Mouse (Mus musculus) 3T3-L1 (cell line): ENCODE data around the gene Unc80.
A peak's percentile ranks its signal among the peaks of the same experiment; 100 is the strongest.

ENCODE experiments used
- DNase-seq: peaks from one replicate; pipeline ENCODE4 v3.0.0-alpha.2; 2015; ENCODE audit warnings: low read depth, low spot score

Gene Unc80

DNA sequence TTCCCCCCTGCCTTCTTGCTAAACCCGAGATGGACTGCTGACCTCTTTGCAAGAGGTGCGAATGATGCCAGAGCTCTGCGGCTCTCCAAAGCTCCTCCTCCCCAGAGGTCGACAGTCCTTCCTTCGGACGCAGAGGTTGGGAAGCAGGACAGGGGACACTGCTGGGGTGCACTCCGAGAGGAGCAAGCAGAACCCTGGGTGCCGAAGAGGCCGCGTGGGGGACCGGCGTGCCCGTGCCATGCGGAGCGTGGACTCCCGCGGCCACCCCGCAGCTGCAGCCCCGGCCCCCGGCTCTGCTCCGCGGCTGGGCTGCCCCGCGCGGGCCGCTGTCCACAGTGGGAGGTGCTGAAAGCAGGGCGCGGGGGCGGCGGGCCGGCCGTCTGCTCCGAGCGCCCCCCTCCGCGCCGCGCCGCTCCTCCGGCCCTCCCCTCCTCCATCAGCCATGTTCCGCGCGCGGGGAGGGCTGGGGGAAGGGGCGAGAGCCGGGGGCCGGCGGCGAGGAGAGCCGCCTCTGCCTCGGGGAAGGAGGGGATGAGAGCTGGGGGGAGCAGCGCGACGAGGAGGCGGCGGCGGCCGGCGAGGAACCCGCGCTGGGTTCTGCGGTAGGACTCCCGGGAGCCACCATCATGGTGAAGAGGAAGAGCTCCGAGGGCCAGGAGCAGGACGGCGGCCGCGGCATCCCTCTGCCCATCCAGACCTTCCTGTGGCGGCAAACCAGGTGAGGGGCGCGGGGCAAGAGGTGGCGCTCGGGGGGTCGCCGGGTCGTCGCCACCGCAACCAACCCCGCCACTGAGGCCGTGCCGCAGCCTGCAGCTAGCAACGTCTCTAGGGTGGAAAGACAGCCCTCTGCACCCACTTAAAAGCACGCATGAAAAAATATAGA is at the start of gene Unc80:
Gene Unc80, plus strand, starts transcription at position 547 of the 883 bp plus-strand sequence.
- no peak for DNase-seq

DNA sequence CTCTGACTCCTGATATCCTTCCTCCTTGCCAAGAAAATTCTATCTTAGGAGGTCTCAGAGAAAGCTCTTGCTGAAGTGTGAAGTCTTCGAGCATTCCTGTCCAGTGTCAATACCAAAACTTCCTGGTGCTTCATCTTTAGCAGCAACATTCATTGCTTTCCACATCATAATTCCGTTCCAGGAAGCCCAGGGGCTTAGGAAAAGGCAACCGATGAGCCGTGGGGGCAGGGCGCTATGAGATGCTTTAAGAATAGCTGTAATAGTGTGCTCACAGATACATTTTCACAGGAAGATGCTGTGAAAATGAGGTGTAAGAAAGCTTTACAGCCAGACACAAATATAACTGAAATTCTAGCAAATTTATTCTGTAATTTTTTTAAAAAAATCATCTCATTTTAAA is 42.1 kb upstream of the Unc80 start:
- DNase-seq: no peak

DNA sequence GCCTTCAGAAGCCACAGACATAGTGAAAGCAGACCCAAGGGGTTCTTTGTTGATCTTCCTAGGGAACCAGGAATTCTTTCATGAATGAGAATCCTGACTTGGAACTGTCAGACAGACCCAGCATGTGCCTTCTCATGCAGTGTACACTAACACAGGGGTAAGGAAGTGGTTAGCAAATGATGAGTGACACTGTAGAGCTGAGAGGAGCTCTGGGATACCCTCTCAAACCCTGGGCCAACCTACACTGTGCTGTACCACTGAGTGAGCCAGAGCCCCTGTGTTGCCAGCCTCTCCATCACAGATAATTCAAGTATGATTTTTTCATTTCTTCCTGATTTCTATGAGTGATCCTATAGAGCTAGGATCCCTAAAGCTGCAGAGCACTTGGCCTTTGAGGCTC is 37.2 kb upstream of the Unc80 start:
- DNase-seq: no peak

DNA sequence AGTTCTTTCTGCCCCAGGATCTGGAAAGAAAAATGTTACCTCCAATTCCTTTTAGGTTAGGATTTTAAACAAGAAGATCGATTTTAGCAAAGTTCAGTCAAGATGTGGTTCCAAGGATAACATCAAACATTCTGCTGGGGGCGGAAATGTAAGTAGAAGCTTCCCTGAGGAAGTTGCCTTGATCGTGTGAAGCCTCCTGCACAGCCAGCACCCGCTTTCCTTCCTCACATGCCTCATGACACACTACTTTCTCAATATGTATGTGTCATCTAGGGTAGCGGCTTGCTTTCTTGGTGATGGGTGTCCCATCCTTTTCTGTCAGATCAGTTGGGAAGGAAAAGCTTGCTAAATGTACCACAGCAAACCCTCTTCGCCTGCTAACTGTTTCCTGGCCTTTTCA is 36.7 kb upstream of the Unc80 start:
- no peak for DNase-seq

DNA sequence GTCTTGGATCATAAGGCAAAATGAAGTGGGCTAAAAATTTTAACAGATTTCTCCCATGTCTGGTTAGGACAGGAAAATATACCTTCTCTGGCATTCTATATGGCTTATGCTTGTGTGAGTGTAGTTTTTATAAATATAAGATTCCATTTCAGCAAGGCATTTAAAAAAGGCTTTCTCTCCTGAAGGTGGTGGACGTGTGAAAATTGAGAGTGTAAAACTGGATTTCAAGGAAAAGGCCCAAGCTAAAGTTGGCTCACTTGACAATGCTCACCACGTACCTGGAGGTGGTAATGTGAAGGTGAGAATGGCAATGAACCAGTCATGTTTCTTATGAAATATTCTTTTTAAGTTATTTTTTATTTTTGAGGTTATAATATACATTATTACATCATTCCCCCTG is 30.1 kb upstream of the Unc80 start:
- no peak for DNase-seq

DNA sequence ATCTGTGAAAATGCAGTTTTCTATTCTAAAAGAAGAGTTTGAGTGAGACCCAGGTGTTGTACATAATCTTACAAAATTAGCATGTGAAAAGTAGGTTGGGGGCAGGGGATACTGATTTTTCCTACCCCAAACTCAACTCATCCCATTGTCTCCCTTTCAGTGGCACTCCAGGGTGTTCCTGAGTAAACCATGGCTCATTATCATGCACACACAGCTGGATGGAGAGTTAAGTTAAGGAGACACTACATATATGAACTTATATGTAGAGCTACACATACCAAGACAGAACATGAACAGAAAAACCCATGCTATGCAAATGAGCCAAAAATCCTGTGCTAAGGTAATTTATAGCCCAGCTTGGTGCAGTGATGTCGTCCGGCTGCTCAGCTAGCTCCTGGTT is 25.2 kb upstream of the Unc80 start:
- DNase-seq: no peak

DNA sequence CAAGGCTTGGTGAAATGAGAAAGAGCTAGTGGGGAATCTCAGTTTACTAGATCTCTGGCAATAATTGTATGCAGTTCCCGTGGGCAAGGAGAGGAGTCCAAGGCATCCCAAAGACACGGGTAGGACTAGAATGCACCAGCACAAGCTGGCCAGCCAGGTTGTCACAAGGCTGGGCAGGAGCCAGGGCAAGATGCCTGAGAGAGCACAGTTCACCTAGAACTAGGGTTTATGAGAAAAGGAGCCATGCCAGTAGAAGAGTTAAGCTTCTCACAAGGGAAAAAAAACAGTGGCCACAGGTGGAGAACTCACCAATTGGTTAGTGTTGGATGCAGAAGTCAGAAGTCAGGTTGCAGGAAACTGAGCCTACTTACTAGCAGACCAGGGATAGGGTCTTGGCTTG is 18.7 kb upstream of the Unc80 start:
- DNase-seq: no peak

DNA sequence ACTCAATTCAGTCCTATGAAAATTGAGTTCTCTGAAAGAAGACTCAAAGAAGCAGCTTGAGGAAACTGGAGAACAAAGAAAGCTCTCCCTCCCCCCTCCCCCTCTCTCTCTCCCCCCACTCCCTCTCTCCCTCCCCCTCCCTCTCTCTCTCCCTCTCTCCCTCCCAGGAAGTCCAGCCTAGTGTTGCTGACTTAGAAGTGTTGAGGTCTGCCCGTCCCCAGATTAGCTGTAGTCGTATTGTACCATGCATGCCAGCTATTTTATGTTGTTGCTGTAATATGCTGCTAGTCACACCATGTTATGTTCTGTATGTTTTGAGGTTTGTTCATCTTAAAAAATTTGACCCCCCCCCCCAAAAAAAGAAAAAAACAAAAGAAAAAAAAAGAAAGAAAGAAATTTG is 11.6 kb upstream of the Unc80 start:
- DNase-seq: no peak

DNA sequence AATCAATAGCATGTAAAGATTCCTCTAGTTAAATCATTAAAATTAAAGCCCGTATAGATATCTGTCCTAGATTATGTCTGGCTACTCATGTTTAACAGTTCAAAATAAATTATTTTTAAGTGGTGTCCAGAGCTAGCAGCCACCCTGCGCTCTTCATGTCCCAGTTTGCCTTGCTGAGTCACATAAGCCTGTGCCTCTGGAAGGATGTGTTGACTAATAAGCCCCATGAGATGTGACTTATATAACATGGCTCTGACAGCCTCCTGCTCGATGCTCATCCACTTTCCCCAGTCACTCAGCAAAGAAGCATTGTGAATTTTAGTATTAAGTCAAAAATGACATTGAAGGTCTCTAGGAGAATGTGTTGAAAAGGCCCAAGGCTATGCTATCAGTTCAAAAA is 10.4 kb upstream of the Unc80 start:
- DNase-seq: peak; percentile 14

DNA sequence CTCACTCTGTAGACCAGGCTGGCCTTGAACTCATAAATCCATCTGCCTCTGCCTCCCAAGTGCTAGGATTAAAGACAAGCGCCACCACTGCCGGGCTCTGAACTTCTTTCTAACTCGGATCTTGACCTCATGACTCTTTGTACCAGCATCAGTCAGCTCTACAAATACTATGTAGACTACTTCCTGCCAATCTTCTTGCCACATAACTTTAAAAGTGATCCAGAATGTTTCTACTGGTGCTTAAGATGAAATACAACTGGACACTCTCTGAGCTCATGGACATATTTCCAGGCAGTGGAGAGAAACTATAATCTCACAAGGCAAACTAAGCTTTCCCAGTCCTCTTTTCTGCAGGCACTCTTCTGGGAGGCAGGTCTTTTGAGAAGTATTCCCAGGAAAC is 8.8 kb upstream of the Unc80 start:
- no peak for DNase-seq

DNA sequence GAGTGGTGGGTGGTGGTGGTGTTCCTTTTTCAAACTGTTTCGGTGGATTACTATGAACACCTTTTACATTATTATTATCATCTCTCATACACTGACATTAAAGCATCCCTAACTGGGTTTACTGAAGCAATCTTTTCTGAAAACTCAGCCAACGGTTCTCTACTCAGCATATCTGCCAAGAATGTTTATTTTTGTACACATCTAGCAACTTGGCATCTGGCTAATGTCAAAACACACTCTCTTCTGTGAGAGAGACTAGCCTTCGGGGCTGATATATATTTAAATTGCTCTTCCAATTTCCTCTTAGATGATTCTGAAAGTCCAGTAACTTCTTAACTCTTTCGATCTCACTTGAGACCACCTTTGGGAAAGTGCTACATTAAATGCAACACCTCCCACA is 7.3 kb upstream of the Unc80 start:
- DNase-seq: no peak

DNA sequence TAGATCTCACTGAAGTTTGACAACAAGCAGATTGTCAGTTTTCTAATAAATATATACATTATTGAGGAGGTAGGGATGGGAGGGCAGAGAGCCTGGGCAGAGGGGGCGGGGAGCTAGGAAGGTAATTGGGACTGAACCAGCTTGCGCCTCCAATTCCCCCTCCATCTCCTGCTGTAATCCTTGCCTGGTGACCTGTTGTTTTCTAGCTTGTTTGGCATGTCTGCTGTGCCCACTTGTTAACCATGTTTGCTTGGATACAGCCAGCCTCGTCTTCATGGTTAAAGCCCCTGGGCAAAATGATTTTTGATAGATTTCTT is 495 bp downstream of the Unc80 start:
- DNase-seq: no peak

DNA sequence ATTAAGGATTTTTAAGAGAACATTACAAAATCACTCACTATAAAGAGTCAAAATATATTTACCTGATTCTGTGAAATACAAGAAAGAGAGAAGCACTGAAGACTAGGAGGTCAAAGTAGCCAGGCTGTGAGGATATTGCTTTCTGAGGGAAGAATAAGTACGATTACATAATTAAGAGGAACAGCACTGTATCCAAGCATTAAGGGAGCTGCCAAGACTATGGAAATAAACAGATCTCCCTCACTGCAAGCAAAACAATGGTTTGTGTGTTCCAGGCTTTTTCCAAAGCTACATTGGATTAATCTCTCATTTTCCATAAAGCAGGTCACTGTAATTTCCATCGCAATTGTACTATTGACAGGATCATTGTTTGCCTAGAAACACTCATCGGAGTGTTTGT is 14.6 kb downstream of the Unc80 start:
- no peak for DNase-seq

DNA sequence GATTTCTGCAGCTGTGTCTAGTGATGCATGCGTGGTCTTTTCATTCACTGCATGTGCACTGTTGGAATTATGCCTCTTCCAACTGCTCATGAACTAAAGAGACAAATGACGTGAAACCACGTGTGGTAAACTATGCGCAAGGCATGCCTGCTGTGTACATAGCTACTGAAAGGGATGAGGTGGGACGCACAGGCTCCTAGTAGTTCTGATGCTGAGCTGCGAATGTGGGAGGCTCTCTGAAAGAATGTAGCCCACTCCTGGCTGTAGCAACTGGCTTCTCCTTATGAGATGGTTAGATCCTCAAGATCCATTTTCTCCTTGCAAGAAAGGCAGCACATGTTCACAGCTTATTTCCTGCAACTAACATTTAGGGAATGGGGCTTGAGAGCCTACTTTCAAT is 24.9 kb downstream of the Unc80 start:
- no peak for DNase-seq

DNA sequence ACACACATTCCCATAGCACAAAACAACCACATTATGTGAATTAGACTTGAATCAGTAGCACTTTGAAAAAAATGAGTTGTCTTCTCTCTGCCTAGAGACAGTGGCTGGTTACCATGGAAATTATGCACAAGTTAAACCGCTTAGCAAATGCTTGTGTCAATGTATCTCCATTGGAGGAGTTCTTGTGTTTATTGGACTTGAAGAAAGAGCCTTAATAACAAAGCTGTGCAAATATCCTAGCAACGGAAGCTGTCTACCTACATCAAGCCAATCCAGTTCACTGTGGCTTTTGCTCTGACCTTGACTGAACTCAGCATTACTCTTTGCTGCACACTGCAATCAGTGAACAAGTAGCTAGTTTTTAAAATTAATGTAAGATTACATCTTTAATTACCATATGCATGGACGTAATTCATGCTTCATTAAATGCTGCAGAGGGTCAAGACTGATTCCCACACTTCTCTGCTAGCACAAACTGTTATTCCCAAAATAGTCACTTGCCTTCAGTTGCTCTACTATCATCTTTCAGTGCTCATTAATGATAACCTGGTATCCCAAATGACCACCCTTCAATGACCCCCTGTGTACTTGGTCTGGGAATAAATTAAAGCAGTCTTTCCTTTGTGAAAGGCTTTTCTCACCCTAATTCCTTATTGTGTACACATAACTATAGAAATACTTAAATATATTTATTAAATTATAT is 27.3 kb downstream of the Unc80 start:
- no peak for DNase-seq

DNA sequence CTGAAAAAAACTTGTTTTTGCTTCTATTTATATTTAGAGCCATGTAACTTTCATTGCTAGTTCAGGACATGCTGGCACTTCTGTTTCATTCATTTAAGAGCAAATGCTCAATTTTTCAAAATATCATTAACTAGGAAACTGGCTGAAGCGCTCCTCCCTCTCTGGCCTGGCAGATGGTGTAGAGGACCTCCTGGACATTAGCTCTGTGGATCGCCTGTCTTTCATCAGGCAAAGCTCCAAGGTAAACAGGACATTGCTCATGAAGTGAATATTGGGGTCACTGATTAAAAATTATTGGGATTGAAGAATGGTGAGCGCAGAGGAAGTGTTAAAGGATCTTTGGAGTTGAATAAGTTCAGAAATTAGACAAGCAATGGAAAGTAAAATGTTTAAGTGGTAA is 82.6 kb downstream of the Unc80 start:
- no peak for DNase-seq

DNA sequence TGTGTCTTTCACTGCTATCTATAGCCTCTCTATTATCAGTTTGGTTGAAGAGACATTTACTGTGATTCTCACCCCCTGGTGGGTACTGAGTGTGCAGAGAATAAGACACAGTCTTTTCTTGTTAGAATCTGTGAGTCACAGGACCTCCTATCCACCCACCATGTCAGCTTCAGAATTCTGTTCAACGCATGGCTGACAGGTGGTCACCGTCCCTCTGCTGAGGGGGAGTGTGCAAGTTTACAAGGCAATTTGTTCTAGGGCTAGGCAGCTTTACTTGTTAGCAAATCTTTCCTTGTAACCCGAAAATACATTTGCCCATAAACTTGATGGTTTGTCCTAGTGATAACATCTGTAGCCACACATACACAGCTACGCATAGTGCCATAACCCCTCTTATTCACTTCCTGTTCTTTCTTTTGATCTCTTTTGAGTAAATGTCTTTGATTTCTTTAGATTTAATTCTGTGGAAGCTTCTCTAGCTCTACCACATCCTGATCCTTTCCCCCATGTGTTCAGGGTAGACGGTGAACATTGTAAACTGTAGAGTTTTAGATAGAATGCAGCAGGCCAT is 84.3 kb downstream of the Unc80 start:
- no peak for DNase-seq

DNA sequence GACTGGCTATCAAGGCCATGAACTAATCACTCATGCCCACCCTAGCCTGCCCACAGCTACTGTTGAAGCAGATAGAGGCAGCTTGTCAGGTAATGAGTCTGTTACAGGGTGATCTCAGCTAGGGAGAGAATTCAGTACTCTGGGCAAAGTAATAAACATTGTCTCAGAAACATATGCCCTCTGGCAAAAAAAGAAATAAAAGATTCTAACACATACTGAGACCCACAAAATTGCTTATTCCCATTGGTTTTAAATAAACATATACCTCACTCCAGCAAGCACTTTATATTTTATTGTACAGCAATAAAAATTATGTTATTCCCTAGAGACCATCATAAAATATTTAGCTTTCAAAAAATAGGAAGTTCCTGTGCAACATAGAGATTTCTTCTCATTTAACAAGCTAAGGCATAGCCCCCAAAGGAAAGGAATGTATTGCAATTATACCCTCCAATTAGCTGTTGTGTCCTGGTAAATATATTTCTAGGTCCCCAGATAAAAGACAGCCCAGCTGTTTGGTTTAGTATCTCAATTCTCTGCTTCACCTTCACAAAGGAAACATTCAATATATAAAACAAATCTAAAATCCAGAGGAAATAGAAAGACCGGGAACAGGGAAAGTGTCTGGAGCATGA is 93.6 kb downstream of the Unc80 start:
- DNase-seq: no peak

DNA sequence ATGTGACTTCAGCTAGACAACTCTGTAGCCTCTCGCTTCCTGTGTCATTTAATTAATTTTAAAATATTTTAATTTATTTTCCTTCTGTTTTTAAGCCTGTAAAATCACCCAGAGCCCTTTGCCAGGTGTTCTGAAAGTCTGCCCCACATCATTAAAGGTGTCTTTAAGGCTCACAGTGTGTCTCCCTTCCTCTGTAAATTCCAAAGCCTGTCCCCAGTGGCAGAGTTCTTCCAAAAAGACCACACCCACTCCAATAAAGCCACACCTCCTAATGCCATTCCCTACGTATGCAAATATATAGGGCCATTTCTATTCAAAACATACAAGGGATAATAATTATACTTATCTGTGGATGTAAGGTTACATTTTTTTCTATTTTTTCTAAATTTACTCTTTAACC is 94.2 kb downstream of the Unc80 start:
- no peak for DNase-seq

DNA sequence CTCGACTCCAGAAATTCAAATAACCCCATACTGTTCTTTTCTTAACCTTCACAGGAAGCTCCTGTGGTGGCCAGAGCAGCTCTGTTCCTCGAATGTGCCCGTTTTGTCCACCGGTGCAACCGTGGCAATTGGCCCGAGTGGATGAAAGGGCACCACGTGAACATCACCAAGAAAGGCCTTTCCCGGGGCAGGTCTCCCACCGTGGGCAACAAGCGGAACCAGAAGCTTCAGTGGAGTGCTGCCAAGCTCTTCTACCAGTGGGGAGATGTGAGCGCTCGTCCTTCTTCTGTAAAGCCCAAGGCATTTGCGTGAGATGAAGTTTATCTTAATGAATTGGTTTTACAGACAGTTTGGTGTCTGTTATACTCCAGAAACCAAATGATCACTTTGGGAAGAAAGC is 101.6 kb downstream of the Unc80 start:
- DNase-seq: no peak

DNA sequence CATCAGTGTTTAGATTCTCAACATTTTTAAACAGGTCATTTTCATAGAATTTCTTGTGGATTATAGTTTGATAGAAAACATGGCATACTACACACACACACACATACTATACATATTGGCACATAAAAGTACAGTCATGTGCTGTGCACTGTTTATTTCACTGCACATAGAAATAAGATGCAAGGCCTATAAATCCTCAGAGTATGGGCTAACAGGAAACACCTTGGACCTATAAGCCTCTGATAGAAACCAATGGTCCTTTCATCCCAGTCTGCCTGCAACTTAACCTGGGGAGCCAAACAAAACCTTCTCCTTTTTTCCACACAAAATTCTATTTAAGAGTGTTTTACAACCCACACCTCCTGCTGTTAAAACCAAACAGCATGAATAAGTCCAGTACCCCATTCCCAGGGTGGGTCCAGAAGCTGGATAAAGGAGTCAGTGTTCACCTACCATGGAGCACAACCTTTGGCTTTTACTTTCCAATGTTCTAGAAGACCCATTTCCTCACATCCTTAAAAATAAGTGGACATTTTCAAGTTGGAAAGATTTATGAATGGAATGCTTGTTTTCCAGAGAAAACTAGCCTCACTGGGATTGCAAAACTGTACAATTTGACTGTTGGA is 129.1 kb downstream of the Unc80 start:
- no peak for DNase-seq

DNA sequence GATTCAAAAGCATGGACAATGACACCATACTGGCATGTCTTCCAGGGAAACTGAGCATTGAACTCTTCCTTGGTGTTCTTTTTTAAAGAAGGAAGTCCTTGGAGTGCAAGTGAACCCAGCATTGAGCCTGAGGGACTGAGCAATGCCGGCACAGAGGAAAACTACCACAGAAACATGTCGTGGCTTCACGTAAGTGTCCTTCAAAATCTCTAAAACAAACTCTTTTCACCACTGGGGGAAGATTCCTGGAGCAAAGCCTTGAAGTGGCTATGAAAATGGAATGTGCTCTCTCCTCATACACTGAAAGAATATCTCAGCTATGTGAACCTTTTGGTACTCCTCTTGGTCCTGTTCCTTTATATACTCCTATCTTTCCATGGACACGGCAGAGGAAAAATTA is 140.1 kb downstream of the Unc80 start:
- no peak for DNase-seq
